Mouse (Mus musculus): ENCODE data around the gene Bola2. TPM values are rescaled to one million over a fixed set of nuclear protein-coding genes. Genes with fewer than 3 reads are reported as not detected.

Gene Bola2
- total and polyA plus RNA-seq, 3 experiments = 29.1 to 63.7 (median 49.7) TPM

DNA sequence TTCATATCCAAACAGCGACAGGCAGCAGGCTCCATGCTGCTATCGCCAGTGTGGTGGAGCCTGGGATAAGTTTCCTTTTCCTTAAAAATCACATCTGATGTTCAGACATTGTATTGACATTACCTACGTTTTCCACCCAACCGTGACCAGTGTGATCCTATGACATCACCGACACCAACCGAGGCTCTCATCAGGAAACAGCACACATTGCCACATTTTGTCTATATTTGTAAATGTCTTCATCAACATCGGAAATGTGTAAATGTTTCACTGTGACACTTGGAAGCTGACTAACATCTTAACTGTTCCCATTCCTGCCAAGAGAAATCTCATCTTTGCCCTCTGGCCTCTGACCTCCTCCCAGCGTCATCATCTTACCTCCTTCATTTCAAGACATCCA, 40.9 kb downstream of the Bola2 start:
- H3K27me3 ChIP-seq (ENCODE audit: control insufficient read depth, insufficient read depth, low read length) = no peaks in the 10 kb centered on the region
- H3K9ac ChIP-seq (ENCODE audit: low read depth, low read length) = no peak overlapping the region
- no peak overlapping the region for H3K4me3 ChIP-seq
- DNase-seq = no peak
- H3K36me3 ChIP-seq (ENCODE audit: control insufficient read depth, insufficient read depth, low read length) = no peaks in the 10 kb centered on the region
- H3K79me2 ChIP-seq (replicated peaks; ENCODE audit: control insufficient read depth, insufficient read depth, low read length) = no peaks in the 10 kb centered on the region
- no peak overlapping the region for H3K27ac ChIP-seq
- no peak for TF ChIP-seq EP300 (IDR thresholded peaks at IDR 0.05; ENCODE audit: insufficient read depth, low read depth, low read length)
- TF ChIP-seq POLR2A (IDR thresholded peaks at IDR 0.05; ENCODE audit: insufficient read depth, low read depth, low read length) = no peak
- TF ChIP-seq CTCF (IDR thresholded peaks at IDR 0.05) = no peak
- intact Hi-C loops (cut with DNase I) = no loop called here
- no peaks in the 10 kb centered on the region for H3K4me1 ChIP-seq (ENCODE audit: control insufficient read depth, insufficient read depth, low read length)
- whole genome bisulfite sequencing = 59% methylated on average over 8 of the region's 8 CpGs

DNA sequence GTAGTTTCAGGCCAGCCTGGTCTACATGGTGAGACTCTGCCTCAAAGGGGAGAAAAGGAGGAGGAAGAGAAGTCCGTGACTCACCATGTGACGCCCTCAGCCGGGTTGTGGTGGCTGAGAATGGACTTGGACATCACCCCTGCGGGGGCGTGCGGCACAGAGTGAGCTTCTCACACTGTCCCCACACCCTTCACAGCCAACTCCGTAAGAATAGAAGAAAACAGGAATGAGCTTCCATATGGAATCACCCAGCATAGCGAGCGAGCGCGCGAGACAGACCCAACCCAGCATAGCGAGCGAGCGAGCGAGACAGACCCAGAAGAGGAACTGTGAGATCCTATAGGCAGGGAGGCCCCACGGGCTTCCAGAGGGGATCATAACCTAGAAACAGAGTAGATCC, 44.4 kb downstream of the Bola2 start:
- Histone ChIP-seq H3K27ac (no peak overlapping the region), H3K9ac (ENCODE audit: low read depth, low read length) (no peak overlapping the region), H3K27me3 (ENCODE audit: control insufficient read depth, insufficient read depth, low read length) (no peaks in the 10 kb centered on the region), H3K4me3 (no peak overlapping the region), H3K36me3 (ENCODE audit: control insufficient read depth, insufficient read depth, low read length) (no peaks in the 10 kb centered on the region), H3K79me2 (replicated peaks; ENCODE audit: control insufficient read depth, insufficient read depth, low read length) (no peaks in the 10 kb centered on the region), H3K4me1 (ENCODE audit: control insufficient read depth, insufficient read depth, low read length) (no peaks in the 10 kb centered on the region)
- 71% methylated on average over 17 of the region's 17 CpGs for WGBS
- intact Hi-C loops (cut with DNase I) = no loop called here
- no peak for DNase-seq
- TF ChIP-seq EP300 (IDR thresholded peaks at IDR 0.05; ENCODE audit: insufficient read depth, low read depth, low read length) (no peak), POLR2A (IDR thresholded peaks at IDR 0.05; ENCODE audit: insufficient read depth, low read depth, low read length) (no peak), CTCF (IDR thresholded peaks at IDR 0.05) (no peak)

DNA sequence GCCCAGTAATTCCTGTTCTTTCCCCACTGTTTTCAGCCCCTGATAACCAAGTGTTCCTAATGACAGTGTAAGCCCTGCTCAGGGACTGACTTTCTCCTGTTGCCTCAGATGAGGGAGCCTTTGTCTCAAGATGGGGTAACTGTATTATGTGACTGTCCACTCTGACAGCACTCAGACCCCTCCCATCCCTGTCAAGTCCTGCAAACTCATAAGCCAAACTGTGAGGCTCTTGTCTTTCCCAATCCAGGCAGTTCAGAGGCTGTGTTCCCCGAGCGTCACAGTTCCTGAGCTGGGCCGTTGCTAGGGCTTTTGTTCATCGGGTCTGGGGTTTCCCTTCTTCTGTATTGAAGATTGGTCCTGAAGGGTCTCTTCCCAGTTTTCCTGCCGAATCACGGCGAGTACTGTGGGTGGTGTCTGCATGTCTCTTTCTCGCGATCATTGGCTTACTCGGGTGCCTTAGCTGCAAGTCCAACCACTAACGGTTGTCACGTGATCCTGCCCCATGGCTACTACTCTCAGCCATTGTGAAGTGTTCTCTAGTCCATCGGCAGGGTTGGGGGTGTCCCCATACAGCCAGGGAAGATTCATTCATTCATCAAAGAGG, 45.0 kb downstream of the Bola2 start:
- 81% methylated on average over 13 of the region's 13 CpGs for WGBS
- Histone ChIP-seq H3K4me1 (ENCODE audit: control insufficient read depth, insufficient read depth, low read length) (no peaks in the 10 kb centered on the region), H3K9ac (ENCODE audit: low read depth, low read length) (no peak overlapping the region), H3K27me3 (ENCODE audit: control insufficient read depth, insufficient read depth, low read length) (no peaks in the 10 kb centered on the region), H3K36me3 (ENCODE audit: control insufficient read depth, insufficient read depth, low read length) (no peaks in the 10 kb centered on the region), H3K4me3 (no peak overlapping the region), H3K79me2 (replicated peaks; ENCODE audit: control insufficient read depth, insufficient read depth, low read length) (no peaks in the 10 kb centered on the region), H3K27ac (no peak overlapping the region)
- TF ChIP-seq CTCF (IDR thresholded peaks at IDR 0.05) (no peak), EP300 (IDR thresholded peaks at IDR 0.05; ENCODE audit: insufficient read depth, low read depth, low read length) (no peak), POLR2A (IDR thresholded peaks at IDR 0.05; ENCODE audit: insufficient read depth, low read depth, low read length) (no peak)
- intact Hi-C loops (cut with DNase I) = no loop called here
- no peak for DNase-seq

DNA sequence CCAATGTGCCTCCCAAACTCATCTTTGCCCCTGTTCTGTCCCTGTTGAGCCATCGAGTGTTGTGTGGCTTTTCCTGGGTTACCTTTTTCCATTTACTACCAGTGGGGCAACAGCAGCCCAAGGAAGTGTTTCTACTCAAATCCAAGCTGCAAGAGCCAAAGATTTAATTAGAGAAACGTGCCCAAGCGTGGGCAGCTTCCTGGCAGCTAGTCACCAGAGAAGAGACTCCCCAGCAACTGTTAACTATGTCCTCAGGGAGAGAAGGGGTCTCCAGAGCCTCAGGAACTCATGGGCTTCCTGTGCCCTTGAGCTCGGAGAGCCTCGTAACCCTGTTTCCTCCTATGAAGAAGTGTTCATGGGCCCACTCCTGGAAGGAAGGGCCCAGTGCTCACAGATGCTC, 45.8 kb downstream of the Bola2 start:
- H3K27ac ChIP-seq = no peak overlapping the region
- H3K36me3 ChIP-seq (ENCODE audit: control insufficient read depth, insufficient read depth, low read length) = no peaks in the 10 kb centered on the region
- intact Hi-C loops (cut with DNase I) = no loop called here
- no peaks in the 10 kb centered on the region for H3K79me2 ChIP-seq (replicated peaks; ENCODE audit: control insufficient read depth, insufficient read depth, low read length)
- no peaks in the 10 kb centered on the region for H3K27me3 ChIP-seq (ENCODE audit: control insufficient read depth, insufficient read depth, low read length)
- no peaks in the 10 kb centered on the region for H3K4me1 ChIP-seq (ENCODE audit: control insufficient read depth, insufficient read depth, low read length)
- no peak overlapping the region for H3K4me3 ChIP-seq
- no peak overlapping the region for H3K9ac ChIP-seq (ENCODE audit: low read depth, low read length)
- DNase-seq = no peak
- 54% methylated on average over 5 of the region's 5 CpGs for WGBS
- TF ChIP-seq POLR2A (IDR thresholded peaks at IDR 0.05; ENCODE audit: insufficient read depth, low read depth, low read length) = no peak
- TF ChIP-seq EP300 (IDR thresholded peaks at IDR 0.05; ENCODE audit: insufficient read depth, low read depth, low read length) = no peak
- TF ChIP-seq CTCF (IDR thresholded peaks at IDR 0.05) = no peak

DNA sequence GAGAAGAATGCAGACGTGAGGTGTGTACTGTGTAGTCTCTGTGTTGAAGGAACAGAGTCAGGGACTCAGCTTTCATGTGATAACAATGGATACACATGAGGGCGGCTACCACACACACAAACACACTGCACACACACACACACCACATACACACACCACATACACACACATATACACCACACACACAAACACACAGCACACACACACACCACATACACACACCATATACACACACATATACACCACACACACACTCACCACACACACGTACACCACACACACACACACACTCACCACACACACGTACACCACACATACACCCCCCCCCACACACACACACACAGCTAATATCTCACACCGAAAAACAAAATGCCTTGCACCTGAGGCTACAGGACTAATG, 46.3 kb downstream of the Bola2 start:
- whole genome bisulfite sequencing = 76% methylated on average over 5 of the region's 5 CpGs
- Histone ChIP-seq H3K4me1 (ENCODE audit: control insufficient read depth, insufficient read depth, low read length) (no peaks in the 10 kb centered on the region), H3K36me3 (ENCODE audit: control insufficient read depth, insufficient read depth, low read length) (no peaks in the 10 kb centered on the region), H3K4me3 (no peak overlapping the region), H3K79me2 (replicated peaks; ENCODE audit: control insufficient read depth, insufficient read depth, low read length) (no peaks in the 10 kb centered on the region), H3K27ac (no peak overlapping the region), H3K27me3 (ENCODE audit: control insufficient read depth, insufficient read depth, low read length) (no peaks in the 10 kb centered on the region), H3K9ac (ENCODE audit: low read depth, low read length) (no peak overlapping the region)
- no peak for DNase-seq
- no peak for TF ChIP-seq EP300 (IDR thresholded peaks at IDR 0.05; ENCODE audit: insufficient read depth, low read depth, low read length)
- no peak for TF ChIP-seq POLR2A (IDR thresholded peaks at IDR 0.05; ENCODE audit: insufficient read depth, low read depth, low read length)
- no peak for TF ChIP-seq CTCF (IDR thresholded peaks at IDR 0.05)
- intact Hi-C loops (cut with DNase I) = no loop called here

DNA sequence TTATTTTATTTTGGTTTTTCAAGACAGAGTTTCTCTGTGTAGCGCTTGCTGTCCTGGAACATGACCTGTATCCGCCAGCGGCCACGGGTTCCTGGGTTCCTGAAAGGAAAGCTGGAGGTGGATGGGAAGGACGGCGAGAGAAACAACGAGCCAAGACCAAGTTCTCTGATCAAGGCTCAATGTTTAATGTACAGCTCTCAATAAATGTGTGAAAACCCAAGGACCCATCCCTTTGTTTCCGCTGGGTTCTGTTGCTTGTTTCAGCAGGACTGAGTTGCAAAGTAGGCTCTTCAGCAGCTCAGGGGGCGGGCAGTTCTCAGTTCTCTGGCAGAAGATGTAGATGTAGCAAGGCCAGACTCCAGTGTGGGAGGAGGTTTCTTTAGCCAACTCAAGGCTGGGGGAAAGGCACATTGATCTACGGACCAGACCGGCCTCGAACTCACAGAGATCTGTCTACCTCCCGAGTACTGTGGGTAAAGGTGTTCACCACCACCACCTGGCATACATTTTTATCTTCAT, 46.8 kb downstream of the Bola2 start:
- no peak for TF ChIP-seq EP300 (IDR thresholded peaks at IDR 0.05; ENCODE audit: insufficient read depth, low read depth, low read length)
- no peak for TF ChIP-seq CTCF (IDR thresholded peaks at IDR 0.05)
- no peak for TF ChIP-seq POLR2A (IDR thresholded peaks at IDR 0.05; ENCODE audit: insufficient read depth, low read depth, low read length)
- no peaks in the 10 kb centered on the region for H3K27me3 ChIP-seq (ENCODE audit: control insufficient read depth, insufficient read depth, low read length)
- 88% methylated on average over 13 of the region's 13 CpGs for WGBS
- intact Hi-C loops (cut with DNase I) = no loop called here
- H3K4me3 ChIP-seq = no peak overlapping the region
- no peak for DNase-seq
- H3K79me2 ChIP-seq (replicated peaks; ENCODE audit: control insufficient read depth, insufficient read depth, low read length) = no peaks in the 10 kb centered on the region
- no peak overlapping the region for H3K9ac ChIP-seq (ENCODE audit: low read depth, low read length)
- H3K27ac ChIP-seq = no peak overlapping the region
- no peaks in the 10 kb centered on the region for H3K36me3 ChIP-seq (ENCODE audit: control insufficient read depth, insufficient read depth, low read length)
- H3K4me1 ChIP-seq (ENCODE audit: control insufficient read depth, insufficient read depth, low read length) = 0 out of 2 replicates have a peak, but pooled peaks cover 1% of the 10 kb centered on the region
